Mouse (Mus musculus): ENCODE results near the gene Cspg5. TPM values are rescaled to one million over a fixed set of nuclear protein-coding genes. Genes with fewer than 3 reads are reported as not detected.

The Cspg5 gene
- polyA plus RNA-seq (2015; fragmentation: Nextera tagmentation; extraction: Ambion mirVana), result 2.0 and 2.6 TPM in 2 replicates

- no peak within 1 kb of the TSS for H3K27ac ChIP-seq
- 85% methylated on average over 7 of the region's 7 CpGs for WGBS
- H3K9me3 ChIP-seq (replicated peaks), result no peaks in the 10 kb centered on the region
- H3K9ac ChIP-seq, result peak within 1 kb of the TSS; percentile 49; the same call in 1 of the 2 replicates
- peak within 1 kb of the TSS; percentile 79 for H3K4me3 ChIP-seq
- peaks cover 10% of the 10 kb centered on the region for H3K36me3 ChIP-seq
- no peak for ATAC-seq (replicated peaks; ENCODE audit: insufficient number of reproducible peaks, insufficient read depth, low FRiP score, low read depth)
- peaks cover 17% of the 10 kb centered on the region for H3K4me1 ChIP-seq (replicated peaks)
- peaks cover 31% of the 10 kb centered on the region for H3K27me3 ChIP-seq
- H3K4me2 ChIP-seq, result peak within 1 kb of the TSS; percentile 100
Observed at GRCm38 (mm10) chr9:110243221-110243833, at the start of gene Cspg5. Cspg5 (plus strand) TSS chr9:110243783.

DNA sequence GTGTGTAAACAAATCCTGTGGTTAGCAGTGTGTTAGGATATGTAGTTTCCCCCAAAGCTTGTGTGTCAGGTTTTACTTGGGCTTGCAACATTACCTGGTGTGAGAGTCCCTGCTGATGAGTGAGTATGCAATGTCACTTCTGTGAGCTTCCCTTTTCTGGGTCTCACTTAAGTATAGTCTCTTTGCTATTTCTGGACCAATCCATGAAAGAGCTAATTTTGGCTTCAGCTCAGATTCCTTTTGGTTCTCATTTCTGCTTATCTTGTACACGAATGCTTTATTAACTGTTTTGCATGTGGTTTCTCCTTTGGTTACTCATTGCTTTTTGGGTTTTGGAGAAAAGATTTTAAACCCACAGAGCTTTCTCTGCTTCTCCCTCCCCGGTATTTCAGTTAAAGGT is 43.7 kb upstream of the Cspg5 start:
- peak overlapping the region; percentile 14; the same call in 1 of the 2 replicates for H3K4me2 ChIP-seq
- H3K27ac ChIP-seq, result peak overlapping the region; percentile 57
- WGBS, result 54% methylated on average over 2 of the region's 2 CpGs
- H3K9ac ChIP-seq, result no peak overlapping the region
- H3K4me3 ChIP-seq, result no peak overlapping the region
- H3K27me3 ChIP-seq, result no peaks in the 10 kb centered on the region
- peaks cover 10% of the 10 kb centered on the region for H3K4me1 ChIP-seq (replicated peaks)
- peaks cover 62% of the 10 kb centered on the region for H3K36me3 ChIP-seq
- no peaks in the 10 kb centered on the region for H3K9me3 ChIP-seq (replicated peaks)
- no peak for ATAC-seq (replicated peaks; ENCODE audit: insufficient number of reproducible peaks, insufficient read depth, low FRiP score, low read depth)

GRCm38 (mm10) chr9:110205526-110206404 is 37.8 kb upstream of the Cspg5 start:
- Histone ChIP-seq H3K4me1 (replicated peaks) (0 out of 2 replicates have a peak, but pooled peaks cover 6% of the 10 kb centered on the region), H3K36me3 (peaks cover 60% of the 10 kb centered on the region), H3K27ac (0 out of 2 replicates have a peak overlapping the region, but pooled peaks have one; percentile 8), H3K4me2 (no peak overlapping the region), H3K4me3 (no peak overlapping the region), H3K9me3 (replicated peaks) (no peaks in the 10 kb centered on the region), H3K9ac (no peak overlapping the region), H3K27me3 (no peaks in the 10 kb centered on the region)
- whole genome bisulfite sequencing, result 59% methylated on average over 15 of the region's 15 CpGs
- no peak for ATAC-seq (replicated peaks; ENCODE audit: insufficient number of reproducible peaks, insufficient read depth, low FRiP score, low read depth)

DNA sequence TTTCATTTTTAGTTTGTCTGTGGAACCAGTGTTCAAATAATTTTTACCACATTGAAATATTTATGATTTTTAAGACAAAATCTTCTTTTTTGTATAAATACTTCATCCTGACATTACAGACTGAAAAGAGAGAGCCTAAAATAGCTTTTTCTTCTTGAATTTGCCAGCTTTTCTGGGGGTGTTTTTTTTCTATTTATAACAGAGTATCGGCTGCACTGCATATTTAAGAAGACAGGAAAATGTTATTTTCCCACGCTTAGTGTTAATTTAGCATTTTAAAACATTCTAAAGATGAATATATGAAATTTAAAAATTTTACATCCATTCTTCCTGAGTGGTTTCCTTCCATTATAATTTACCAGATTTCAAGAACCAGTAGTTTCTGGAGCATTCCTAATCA is 37.1 kb upstream of the Cspg5 start:
- Histone ChIP-seq H3K27ac (no peak overlapping the region), H3K4me1 (replicated peaks) (0 out of 2 replicates have a peak, but pooled peaks cover 6% of the 10 kb centered on the region), H3K36me3 (peaks cover 64% of the 10 kb centered on the region), H3K9ac (no peak overlapping the region), H3K4me3 (no peak overlapping the region), H3K27me3 (no peaks in the 10 kb centered on the region), H3K4me2 (no peak overlapping the region), H3K9me3 (replicated peaks) (no peaks in the 10 kb centered on the region)
- ATAC-seq (replicated peaks; ENCODE audit: insufficient number of reproducible peaks, insufficient read depth, low FRiP score, low read depth), result no peak
- WGBS, result 87% methylated on average over 2 of the region's 2 CpGs

GRCm38 (mm10) chr9:110208265-110208664 is 35.3 kb upstream of the Cspg5 start:
- no peak overlapping the region for H3K4me2 ChIP-seq
- H3K9ac ChIP-seq, result no peak overlapping the region
- no peak overlapping the region for H3K4me3 ChIP-seq
- H3K27me3 ChIP-seq, result no peaks in the 10 kb centered on the region
- H3K27ac ChIP-seq, result no peak overlapping the region
- 0 out of 2 replicates have a peak, but pooled peaks cover 6% of the 10 kb centered on the region for H3K4me1 ChIP-seq (replicated peaks)
- peaks cover 65% of the 10 kb centered on the region for H3K36me3 ChIP-seq
- ATAC-seq (replicated peaks; ENCODE audit: insufficient number of reproducible peaks, insufficient read depth, low FRiP score, low read depth), result no peak
- no peaks in the 10 kb centered on the region for H3K9me3 ChIP-seq (replicated peaks)
- 70% methylated on average over 7 of the region's 7 CpGs for WGBS

DNA sequence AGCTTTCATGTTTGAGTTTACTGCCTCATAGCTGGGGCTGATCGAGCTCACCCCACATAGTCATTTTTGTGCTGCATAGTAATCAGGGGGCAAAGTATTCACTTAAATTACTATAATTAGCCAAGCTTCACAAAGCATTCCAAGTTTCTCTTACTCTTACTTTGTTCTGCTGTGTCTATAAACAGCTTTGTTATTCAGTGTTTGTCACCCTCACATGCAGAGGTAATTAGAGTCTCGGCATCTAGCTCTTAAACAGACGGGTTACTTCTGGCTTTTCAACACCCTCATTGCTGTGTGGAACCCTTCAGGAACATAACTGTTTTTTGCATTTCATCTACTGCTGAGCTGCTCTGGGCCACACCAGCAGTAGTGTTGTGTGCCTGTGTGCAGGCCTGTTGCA is 34.6 kb upstream of the Cspg5 start:
- no peaks in the 10 kb centered on the region for H3K9me3 ChIP-seq (replicated peaks)
- 0 out of 2 replicates have a peak overlapping the region, but pooled peaks have one; percentile 8 for H3K27ac ChIP-seq
- no peak overlapping the region for H3K4me2 ChIP-seq
- no peak for ATAC-seq (replicated peaks; ENCODE audit: insufficient number of reproducible peaks, insufficient read depth, low FRiP score, low read depth)
- no peak overlapping the region for H3K9ac ChIP-seq
- no peak overlapping the region for H3K4me3 ChIP-seq
- 0 out of 2 replicates have a peak, but pooled peaks cover 6% of the 10 kb centered on the region for H3K4me1 ChIP-seq (replicated peaks)
- H3K27me3 ChIP-seq, result no peaks in the 10 kb centered on the region
- peaks cover 61% of the 10 kb centered on the region for H3K36me3 ChIP-seq
- WGBS, result 67% methylated on average over 3 of the region's 3 CpGs

DNA sequence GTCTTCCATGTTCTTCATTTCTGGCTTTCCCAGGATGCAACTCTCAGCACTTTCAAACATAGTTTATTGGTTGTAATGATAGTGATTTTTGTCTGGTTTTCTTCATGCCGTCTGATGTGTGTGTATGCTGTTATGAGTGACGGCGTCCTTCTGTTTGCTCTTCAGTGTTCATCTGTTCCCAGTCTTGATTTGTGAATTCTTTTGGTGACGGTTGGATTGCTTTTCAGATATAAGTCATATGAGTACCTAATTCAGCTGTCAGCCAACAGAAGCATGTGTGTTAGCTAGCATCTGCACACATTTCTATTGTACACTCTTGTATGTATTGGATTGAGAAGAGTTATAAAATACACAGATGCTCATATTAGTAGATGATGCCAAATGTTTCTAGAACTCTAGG is 19.3 kb upstream of the Cspg5 start:
- ATAC-seq (replicated peaks; ENCODE audit: insufficient number of reproducible peaks, insufficient read depth, low FRiP score, low read depth), result no peak
- H3K4me1 ChIP-seq (replicated peaks), result no peaks in the 10 kb centered on the region
- no peak overlapping the region for H3K4me2 ChIP-seq
- H3K36me3 ChIP-seq, result peaks cover 40% of the 10 kb centered on the region
- whole genome bisulfite sequencing, result 89% methylated on average over 4 of the region's 4 CpGs
- H3K4me3 ChIP-seq, result no peak overlapping the region
- H3K9me3 ChIP-seq (replicated peaks), result no peaks in the 10 kb centered on the region
- no peaks in the 10 kb centered on the region for H3K27me3 ChIP-seq
- H3K9ac ChIP-seq, result no peak overlapping the region
- no peak overlapping the region for H3K27ac ChIP-seq

DNA sequence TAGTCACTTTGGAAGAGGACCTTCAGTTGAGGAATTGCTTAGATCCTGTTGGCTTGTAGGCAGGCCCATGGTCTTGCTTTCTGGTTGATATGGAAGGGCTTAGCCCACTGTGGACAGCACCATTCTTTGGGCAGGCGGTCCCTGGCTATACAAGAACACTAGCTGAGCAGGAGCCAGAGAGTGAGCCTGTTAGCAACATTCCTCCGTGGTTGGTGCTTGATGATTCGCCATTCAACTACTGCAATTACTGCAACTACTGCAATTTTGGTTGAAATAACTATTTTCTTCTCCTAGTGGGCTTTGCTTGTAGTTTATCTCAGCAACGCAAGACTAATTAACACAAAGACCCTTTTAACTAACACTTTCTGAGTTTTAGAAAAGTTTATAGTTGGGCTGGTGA is 17.4 kb upstream of the Cspg5 start:
- no peaks in the 10 kb centered on the region for H3K4me1 ChIP-seq (replicated peaks)
- 92% methylated on average over 4 of the region's 4 CpGs for WGBS
- no peak overlapping the region for H3K9ac ChIP-seq
- H3K4me3 ChIP-seq, result no peak overlapping the region
- H3K4me2 ChIP-seq, result no peak overlapping the region
- H3K27me3 ChIP-seq, result no peaks in the 10 kb centered on the region
- no peak for ATAC-seq (replicated peaks; ENCODE audit: insufficient number of reproducible peaks, insufficient read depth, low FRiP score, low read depth)
- H3K9me3 ChIP-seq (replicated peaks), result no peaks in the 10 kb centered on the region
- H3K27ac ChIP-seq, result no peak overlapping the region
- peaks cover 43% of the 10 kb centered on the region for H3K36me3 ChIP-seq

GRCm38 (mm10) chr9:110228671-110229070 is 14.9 kb upstream of the Cspg5 start:
- Histone ChIP-seq H3K4me1 (replicated peaks) (no peaks in the 10 kb centered on the region), H3K4me2 (no peak overlapping the region), H3K27ac (no peak overlapping the region), H3K4me3 (no peak overlapping the region), H3K9ac (no peak overlapping the region), H3K27me3 (no peaks in the 10 kb centered on the region), H3K36me3 (peaks cover 42% of the 10 kb centered on the region), H3K9me3 (replicated peaks) (no peaks in the 10 kb centered on the region)
- WGBS, result 93% methylated on average over 6 of the region's 6 CpGs
- ATAC-seq (replicated peaks; ENCODE audit: insufficient number of reproducible peaks, insufficient read depth, low FRiP score, low read depth), result no peak

DNA sequence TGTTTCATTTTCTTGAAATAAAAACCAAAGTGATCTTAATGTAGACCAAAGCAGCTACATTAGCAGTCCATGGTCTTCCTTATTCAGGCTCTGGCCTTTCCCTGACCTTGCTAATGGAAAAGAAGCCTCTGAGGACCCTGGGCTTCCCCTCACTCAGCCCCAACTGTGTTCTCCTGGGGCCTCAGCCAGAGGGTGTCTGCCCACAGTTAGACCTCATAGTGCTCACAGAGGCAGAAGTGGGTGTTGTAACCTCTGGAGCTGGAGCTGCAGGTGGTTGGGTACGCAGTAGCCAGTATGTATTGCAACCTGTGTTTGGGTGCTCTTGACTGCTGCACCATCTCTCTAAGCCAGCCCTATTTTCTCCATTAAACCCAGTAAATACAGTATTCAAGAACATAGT is 14.5 kb upstream of the Cspg5 start:
- peaks cover 42% of the 10 kb centered on the region for H3K36me3 ChIP-seq
- no peak overlapping the region for H3K9ac ChIP-seq
- WGBS, result 100% methylated on average over 1 of the region's 1 CpGs
- H3K4me3 ChIP-seq, result no peak overlapping the region
- no peak overlapping the region for H3K4me2 ChIP-seq
- ATAC-seq (replicated peaks; ENCODE audit: insufficient number of reproducible peaks, insufficient read depth, low FRiP score, low read depth), result no peak
- H3K4me1 ChIP-seq (replicated peaks), result no peaks in the 10 kb centered on the region
- H3K27ac ChIP-seq, result no peak overlapping the region
- no peaks in the 10 kb centered on the region for H3K9me3 ChIP-seq (replicated peaks)
- no peaks in the 10 kb centered on the region for H3K27me3 ChIP-seq

DNA sequence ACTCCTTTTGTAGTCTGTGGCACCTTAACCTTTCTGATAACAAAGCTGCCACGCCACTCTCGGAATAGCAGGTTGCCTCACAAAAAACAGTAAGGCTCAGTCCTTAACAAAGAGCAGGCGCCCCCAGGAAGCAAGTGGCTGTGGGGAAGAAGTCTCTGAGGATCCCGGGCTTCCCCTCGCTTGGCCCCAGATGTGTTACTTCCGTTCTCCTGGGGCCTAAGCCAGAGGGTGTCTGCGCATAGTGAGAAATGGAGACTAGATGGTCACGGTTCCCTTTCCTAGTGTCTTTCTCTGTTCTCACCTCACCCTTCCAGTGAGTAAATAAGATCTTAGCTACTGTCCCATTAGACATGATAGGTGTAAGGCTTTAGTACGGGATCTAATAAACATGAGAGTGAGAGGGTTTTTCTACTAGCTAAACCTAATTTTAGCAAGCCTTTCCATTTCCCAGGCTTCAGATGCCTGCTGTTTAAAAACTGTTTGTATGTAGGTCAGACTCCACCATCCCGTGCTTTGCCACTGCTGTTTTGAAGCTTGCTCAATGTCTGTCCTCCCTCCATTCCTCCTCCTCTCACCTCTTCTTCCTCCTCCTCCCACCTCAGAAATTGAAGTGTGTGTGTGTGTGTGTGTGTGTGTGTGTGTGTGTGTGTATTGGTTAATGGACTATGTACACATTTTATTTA is 13.9 kb upstream of the Cspg5 start:
- WGBS, result 74% methylated on average over 10 of the region's 10 CpGs
- no peak overlapping the region for H3K27ac ChIP-seq
- no peaks in the 10 kb centered on the region for H3K9me3 ChIP-seq (replicated peaks)
- H3K27me3 ChIP-seq, result no peaks in the 10 kb centered on the region
- no peak for ATAC-seq (replicated peaks; ENCODE audit: insufficient number of reproducible peaks, insufficient read depth, low FRiP score, low read depth)
- no peaks in the 10 kb centered on the region for H3K4me1 ChIP-seq (replicated peaks)
- H3K4me2 ChIP-seq, result no peak overlapping the region
- no peak overlapping the region for H3K9ac ChIP-seq
- peaks cover 43% of the 10 kb centered on the region for H3K36me3 ChIP-seq
- no peak overlapping the region for H3K4me3 ChIP-seq
